Mouse (Mus musculus) kidney, embryonic 16.5 days (tissue): ENCODE data around the gene Tcaim. TPM values are rescaled to one million over a fixed set of nuclear protein-coding genes. Genes with fewer than 3 reads are reported as not detected.
A peak's percentile ranks its signal among the peaks of the same experiment; 100 is the strongest.

Experiments
- ATAC-seq: fragments of 200-750 bp; cut with Nextera tagmentation; 2 replicates; pipeline ENCODE4 v1.8.0; 2017; ENCODE audit warnings: moderate TSS enrichment; ENCODE audit not compliant: low FRiP score, low TSS enrichment
- H3K27ac ChIP-seq: fragments of 300-500 bp; sonication (generic); 2 replicates; pipeline ENCODE4 v1.5.1; 2014; ENCODE audit warnings: low read length
- H3K27me3 ChIP-seq: fragments of 300-500 bp; sonication (generic); 2 replicates; pipeline ENCODE4 v1.6.1; 2014; ENCODE audit warnings: low read length, control low read depth, mixed read lengths; ENCODE audit not compliant: insufficient read depth
- H3K36me3 ChIP-seq: fragments of 300-500 bp; sonication (generic); 2 replicates; pipeline ENCODE4 v1.6.1; 2014; ENCODE audit warnings: low read length, control low read depth, mixed read lengths; ENCODE audit not compliant: insufficient read depth
- H3K4me1 ChIP-seq: fragments of 300-500 bp; sonication (generic); 2 replicates; pipeline ENCODE4 v1.6.1; 2014; ENCODE audit warnings: low read length, control low read depth, mixed read lengths; ENCODE audit not compliant: insufficient read depth
- H3K4me2 ChIP-seq: fragments of 300-500 bp; sonication (generic); replicated peaks from 2 replicates; pipeline ENCODE4 v1.6.1; 2014; ENCODE audit warnings: low read depth, low read length
- H3K4me3 ChIP-seq: fragments of 300-500 bp; sonication (generic); 2 replicates; pipeline ENCODE4 v1.5.1; 2014; ENCODE audit warnings: mild to moderate bottlenecking, low read length
- H3K9ac ChIP-seq: fragments of 300-500 bp; sonication (generic); replicated peaks from 2 replicates; pipeline ENCODE4 v1.6.1; 2014; ENCODE audit warnings: low read length
- H3K9me3 ChIP-seq: fragments of 300-500 bp; sonication (generic); 2 replicates; pipeline ENCODE4 v1.6.1; 2016; ENCODE audit warnings: low read length, control low read depth
- WGBS: fragments of 180-500 bp; shearing (Covaris S2); extraction: QIAGEN DNeasy Blood & Tissue Kit; methylation state at CpG from one replicate; pipeline ENCODE4 v1.1.7; 2014; 5-methylcytosine and 5-hydroxymethylcytosine counted together
- polyA plus RNA-seq: library from polyadenylated mRNA; unstranded; fragments of >200 nt; fragmentation: Nextera tagmentation; extraction: Ambion mirVana; gene quantifications from 2 replicates; pipeline ENCODE4 v1.2.1, GENCODE M21; 2015

Gene Tcaim
- polyA plus RNA-seq, result 5.7 and 6.2 TPM in 2 replicates

DNA sequence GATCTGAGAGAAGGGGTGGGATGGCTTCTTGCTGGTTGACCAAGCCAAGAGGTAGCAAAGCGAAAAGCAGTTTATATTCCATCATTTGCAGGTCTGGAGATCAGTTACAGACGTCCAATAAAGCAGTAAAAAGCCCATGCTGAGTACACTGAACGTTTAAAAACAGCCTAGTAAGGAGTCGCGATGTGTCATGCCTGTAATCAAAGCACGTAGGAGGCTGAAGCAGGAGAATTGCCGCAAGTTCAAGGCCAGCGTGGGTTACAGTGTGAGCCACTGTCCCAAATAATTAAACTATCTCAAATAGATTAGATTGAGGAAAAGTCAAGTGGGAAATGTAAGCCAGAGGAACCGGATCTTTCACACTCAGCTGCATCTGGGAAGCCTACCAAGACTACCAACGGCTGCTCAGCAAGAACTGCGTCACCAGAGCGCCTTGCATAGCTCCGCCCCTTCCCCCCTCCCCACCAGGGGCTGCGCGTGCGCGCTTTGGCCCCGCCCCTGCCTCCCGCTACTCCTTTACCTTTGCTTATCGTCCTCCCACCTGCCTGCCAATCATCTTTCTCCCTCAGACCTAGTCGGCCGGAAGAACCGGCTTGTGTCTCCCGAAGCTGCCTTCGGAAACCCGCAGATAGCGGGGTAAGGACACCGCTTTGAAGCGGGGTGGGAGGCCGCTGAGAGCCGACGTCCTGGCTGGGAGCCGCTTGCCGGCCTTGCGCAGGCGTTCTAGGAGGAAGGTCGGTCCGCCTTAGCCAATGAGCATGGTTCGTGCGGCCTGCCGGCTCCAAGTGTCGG, at the start of gene Tcaim:
Gene Tcaim (plus strand): TSS at position 487 of the 792 bp plus-strand sequence.
- no peaks in the 10 kb centered on the region for H3K27me3 ChIP-seq
- peak within 1 kb of the TSS; percentile 83 for H3K9ac ChIP-seq
- 0 out of 2 replicates have a peak, but pooled peaks cover 5% of the 10 kb centered on the region for H3K36me3 ChIP-seq
- H3K27ac ChIP-seq, result peak within 1 kb of the TSS; percentile 91
- peaks cover 9% of the 10 kb centered on the region; the same call in 1 of the 2 replicates for H3K4me1 ChIP-seq
- WGBS, result 7% methylated on average over 40 of the region's 42 CpGs
- peak within 1 kb of the TSS; percentile 76 for H3K4me2 ChIP-seq
- no peaks in the 10 kb centered on the region for H3K9me3 ChIP-seq
- H3K4me3 ChIP-seq, result peak within 1 kb of the TSS; percentile 80
- peak; percentile 99 for ATAC-seq

DNA sequence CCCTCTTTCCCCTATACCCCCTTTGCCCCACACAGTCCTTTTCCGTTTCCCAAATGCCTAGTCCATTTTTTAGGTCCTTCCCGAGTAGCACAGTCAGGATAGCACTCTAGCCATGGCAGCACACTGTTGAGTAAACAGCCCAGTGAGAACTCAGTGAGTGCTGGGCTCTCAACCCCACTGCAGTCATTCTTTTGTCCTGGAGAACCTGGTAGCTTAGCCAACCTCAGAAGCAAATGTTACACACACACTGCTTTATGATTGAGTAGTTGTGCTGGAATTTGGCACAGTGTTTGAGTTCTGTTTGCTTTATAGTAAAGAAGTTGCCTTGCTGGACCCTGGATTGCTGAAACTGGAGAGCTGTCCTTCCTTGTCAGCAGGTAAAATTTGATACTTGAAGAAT, 47.7 kb upstream of the Tcaim start:
- ATAC-seq, result no peak
- Histone ChIP-seq H3K9me3 (no peaks in the 10 kb centered on the region), H3K4me2 (no peak overlapping the region), H3K4me3 (no peak overlapping the region), H3K36me3 (no peaks in the 10 kb centered on the region), H3K27ac (no peak overlapping the region), H3K4me1 (no peaks in the 10 kb centered on the region), H3K9ac (no peak overlapping the region), H3K27me3 (no peaks in the 10 kb centered on the region)
- WGBS, result 51% methylated on average over 2 of the region's 2 CpGs

DNA sequence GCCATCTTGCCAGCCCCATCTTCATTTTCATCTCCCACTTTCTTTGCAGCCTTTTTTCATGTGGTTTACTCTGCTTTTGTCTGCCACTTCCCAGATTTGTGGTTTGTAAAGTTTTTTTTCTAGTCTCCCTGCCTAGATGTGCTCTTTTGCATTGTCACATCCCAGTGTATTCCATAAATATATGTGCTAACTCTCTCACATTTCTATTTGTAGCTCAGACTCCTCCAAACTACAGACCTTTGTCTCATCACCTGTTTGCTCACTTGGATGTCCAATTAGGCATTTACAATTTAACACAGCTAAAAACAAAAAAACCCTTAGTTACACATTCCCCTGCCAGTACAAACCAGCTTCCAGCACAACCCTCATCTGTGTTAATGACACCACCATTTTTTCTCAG, 45.2 kb upstream of the Tcaim start:
- Histone ChIP-seq H3K4me1 (no peaks in the 10 kb centered on the region), H3K27ac (no peak overlapping the region), H3K27me3 (no peaks in the 10 kb centered on the region), H3K4me2 (no peak overlapping the region), H3K4me3 (no peak overlapping the region), H3K36me3 (no peaks in the 10 kb centered on the region), H3K9me3 (no peaks in the 10 kb centered on the region), H3K9ac (no peak overlapping the region)
- no peak for ATAC-seq

DNA sequence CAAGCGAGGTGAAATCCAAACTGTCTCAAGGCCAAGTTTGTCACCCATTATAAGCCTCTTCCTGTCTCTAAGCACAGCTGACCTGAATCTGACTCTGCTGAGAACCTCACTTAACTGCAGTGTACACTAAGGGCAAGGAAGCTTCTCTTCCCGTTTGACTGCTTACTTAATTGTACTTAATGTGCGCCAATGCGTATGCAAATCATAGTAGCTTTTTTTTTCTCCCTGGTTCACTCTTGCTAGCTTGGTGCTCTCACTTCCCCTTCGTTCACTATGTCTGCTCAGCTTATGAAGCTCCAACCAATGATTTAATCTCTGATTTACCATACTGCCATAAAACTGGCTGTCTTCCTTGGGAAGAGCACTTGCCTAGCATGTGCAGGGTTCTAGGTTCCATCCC, 20.1 kb upstream of the Tcaim start:
- Histone ChIP-seq H3K4me2 (no peak overlapping the region), H3K27me3 (no peaks in the 10 kb centered on the region), H3K4me1 (no peaks in the 10 kb centered on the region), H3K9me3 (no peaks in the 10 kb centered on the region), H3K9ac (no peak overlapping the region), H3K27ac (no peak overlapping the region), H3K4me3 (no peak overlapping the region), H3K36me3 (no peaks in the 10 kb centered on the region)
- no peak for ATAC-seq
- 73% methylated on average over 5 of the region's 5 CpGs for WGBS

DNA sequence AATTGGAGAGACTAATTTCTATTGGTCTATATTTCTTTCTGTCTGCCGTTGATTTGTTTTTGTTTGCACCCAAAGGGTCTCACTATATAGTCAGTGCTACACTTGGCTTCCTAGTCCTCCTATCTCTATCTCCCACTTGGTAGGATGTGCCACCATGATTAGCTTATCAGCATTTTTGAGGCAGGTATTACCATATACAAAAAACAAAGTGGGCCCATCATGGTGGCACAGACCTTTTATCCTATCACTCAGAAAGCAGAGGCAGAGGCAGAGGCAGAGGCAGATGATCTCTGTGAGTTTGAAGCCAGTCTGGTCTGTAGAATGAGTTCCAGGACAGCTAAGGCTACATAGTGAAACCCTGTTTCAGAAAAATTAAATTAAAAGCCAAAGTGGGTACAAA, 18.8 kb upstream of the Tcaim start:
- no peak overlapping the region for H3K4me3 ChIP-seq
- no peaks in the 10 kb centered on the region for H3K36me3 ChIP-seq
- no peaks in the 10 kb centered on the region for H3K27me3 ChIP-seq
- no peak overlapping the region for H3K4me2 ChIP-seq
- 86% methylated on average over 1 of the region's 1 CpGs for WGBS
- ATAC-seq, result no peak
- H3K9me3 ChIP-seq, result no peaks in the 10 kb centered on the region
- no peak overlapping the region for H3K27ac ChIP-seq
- no peaks in the 10 kb centered on the region for H3K4me1 ChIP-seq
- no peak overlapping the region for H3K9ac ChIP-seq

DNA sequence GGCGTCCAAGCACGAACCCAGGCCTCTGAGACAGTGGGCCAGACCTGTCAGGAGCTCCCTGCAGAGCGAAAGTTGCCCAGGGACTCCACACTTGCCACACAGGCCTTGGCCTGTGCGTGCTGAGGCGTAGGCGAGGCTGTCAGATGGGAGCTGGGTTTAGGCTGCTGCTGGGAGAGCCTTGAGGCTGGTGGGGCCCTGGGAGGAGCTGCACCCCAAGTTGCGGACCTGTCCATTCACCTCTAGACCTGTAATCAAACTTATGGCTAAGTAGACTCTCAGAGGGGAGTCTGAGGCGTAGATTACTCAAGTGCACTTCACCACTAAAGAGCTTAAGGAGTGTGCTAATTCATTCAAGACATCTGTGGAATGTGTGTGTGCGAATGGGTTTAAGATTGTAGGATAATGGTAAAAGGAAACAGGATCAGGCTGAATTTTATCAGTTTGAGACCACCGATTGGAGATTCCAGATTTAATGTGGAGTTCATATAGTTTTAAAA, 554 bp downstream of the Tcaim start:
- peak overlapping the region; percentile 76 for H3K4me2 ChIP-seq
- H3K27ac ChIP-seq, result peak overlapping the region; percentile 91
- WGBS, result 10% methylated on average over 10 of the region's 10 CpGs
- ATAC-seq, result no peak
- peaks cover 9% of the 10 kb centered on the region; the same call in 1 of the 2 replicates for H3K4me1 ChIP-seq
- no peaks in the 10 kb centered on the region for H3K27me3 ChIP-seq
- H3K9ac ChIP-seq, result peak overlapping the region; percentile 83
- peak overlapping the region; percentile 80 for H3K4me3 ChIP-seq
- 0 out of 2 replicates have a peak, but pooled peaks cover 5% of the 10 kb centered on the region for H3K36me3 ChIP-seq
- H3K9me3 ChIP-seq, result no peaks in the 10 kb centered on the region

DNA sequence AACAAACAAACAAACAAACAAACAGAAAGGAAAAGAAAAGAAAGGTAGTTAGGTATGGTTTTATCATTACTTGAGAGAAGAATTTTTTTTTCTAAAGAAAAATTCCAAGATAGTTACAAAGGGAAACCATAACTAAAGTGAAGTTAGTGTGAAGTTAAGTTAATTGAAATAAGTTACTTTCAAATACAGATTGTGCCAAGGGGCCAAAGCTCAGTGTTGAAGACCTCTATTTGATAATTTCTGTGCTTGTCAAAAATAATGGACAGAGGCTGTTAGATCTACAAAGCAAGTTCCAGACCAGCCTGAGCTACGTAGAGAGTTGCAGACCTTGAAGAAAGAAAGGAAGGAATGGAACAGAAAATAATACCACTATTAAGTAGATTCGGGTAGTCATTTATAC, 1.8 kb downstream of the Tcaim start:
- no peak overlapping the region for H3K4me2 ChIP-seq
- no peaks in the 10 kb centered on the region for H3K27me3 ChIP-seq
- 0 out of 2 replicates have a peak, but pooled peaks cover 5% of the 10 kb centered on the region for H3K36me3 ChIP-seq
- WGBS, result 95% methylated on average over 2 of the region's 2 CpGs
- H3K4me3 ChIP-seq, result no peak overlapping the region
- no peak for ATAC-seq
- H3K27ac ChIP-seq, result no peak overlapping the region
- no peak overlapping the region for H3K9ac ChIP-seq
- H3K9me3 ChIP-seq, result no peaks in the 10 kb centered on the region
- peaks cover 9% of the 10 kb centered on the region; the same call in 1 of the 2 replicates for H3K4me1 ChIP-seq

DNA sequence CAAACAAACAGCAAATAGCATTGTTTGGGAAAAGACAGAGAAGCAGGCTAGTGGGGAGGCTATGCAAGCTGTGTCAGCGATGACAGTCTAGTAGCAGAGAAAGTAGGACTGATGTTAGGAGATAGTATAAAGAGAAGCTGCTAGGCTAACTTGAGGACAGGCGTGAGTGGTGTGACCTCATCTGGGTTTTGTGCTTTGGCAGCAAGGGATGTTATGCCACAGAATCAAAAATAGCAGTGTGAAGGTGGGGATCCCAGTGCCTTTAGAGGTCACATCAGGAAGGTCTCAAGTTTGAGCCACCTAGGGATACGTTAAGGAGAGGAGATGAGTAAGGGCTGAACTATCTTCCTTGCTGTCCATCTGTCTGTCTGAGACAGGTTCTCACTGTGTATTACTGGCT, 4.9 kb downstream of the Tcaim start:
- H3K4me1 ChIP-seq, result peaks cover 7% of the 10 kb centered on the region; the same call in 1 of the 2 replicates
- H3K4me3 ChIP-seq, result no peak overlapping the region
- peaks cover 5% of the 10 kb centered on the region; the same call in 1 of the 2 replicates for H3K36me3 ChIP-seq
- ATAC-seq, result no peak
- no peaks in the 10 kb centered on the region for H3K9me3 ChIP-seq
- no peak overlapping the region for H3K27ac ChIP-seq
- no peak overlapping the region for H3K4me2 ChIP-seq
- WGBS, result 90% methylated on average over 3 of the region's 3 CpGs
- H3K9ac ChIP-seq, result no peak overlapping the region
- no peaks in the 10 kb centered on the region for H3K27me3 ChIP-seq

DNA sequence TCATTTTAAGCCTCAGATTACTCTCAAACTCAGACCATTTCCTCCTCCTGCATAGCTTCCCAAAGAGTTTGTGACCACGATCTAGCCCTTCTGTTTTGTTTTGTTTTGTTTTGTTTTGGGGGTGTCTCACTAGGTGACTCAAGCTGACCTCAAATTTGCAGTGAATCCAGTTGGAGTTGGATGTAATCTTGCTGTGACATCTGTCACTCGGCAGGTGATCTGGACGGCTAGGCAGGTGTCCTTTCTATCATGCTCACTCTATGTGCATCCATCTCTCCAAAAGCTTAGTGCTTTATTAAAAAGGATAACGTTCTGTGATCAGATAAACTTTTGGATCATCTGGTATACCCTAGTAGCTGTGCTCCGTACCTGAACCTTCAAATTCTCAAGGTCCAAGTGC, 7.0 kb downstream of the Tcaim start:
- no peak overlapping the region for H3K4me3 ChIP-seq
- no peak overlapping the region for H3K9ac ChIP-seq
- no peak for ATAC-seq
- no peaks in the 10 kb centered on the region for H3K27me3 ChIP-seq
- no peaks in the 10 kb centered on the region for H3K9me3 ChIP-seq
- 85% methylated on average over 5 of the region's 5 CpGs for WGBS
- H3K4me2 ChIP-seq, result no peak overlapping the region
- peaks cover 10% of the 10 kb centered on the region; the same call in 1 of the 2 replicates for H3K36me3 ChIP-seq
- H3K4me1 ChIP-seq, result no peaks in the 10 kb centered on the region
- H3K27ac ChIP-seq, result no peak overlapping the region

DNA sequence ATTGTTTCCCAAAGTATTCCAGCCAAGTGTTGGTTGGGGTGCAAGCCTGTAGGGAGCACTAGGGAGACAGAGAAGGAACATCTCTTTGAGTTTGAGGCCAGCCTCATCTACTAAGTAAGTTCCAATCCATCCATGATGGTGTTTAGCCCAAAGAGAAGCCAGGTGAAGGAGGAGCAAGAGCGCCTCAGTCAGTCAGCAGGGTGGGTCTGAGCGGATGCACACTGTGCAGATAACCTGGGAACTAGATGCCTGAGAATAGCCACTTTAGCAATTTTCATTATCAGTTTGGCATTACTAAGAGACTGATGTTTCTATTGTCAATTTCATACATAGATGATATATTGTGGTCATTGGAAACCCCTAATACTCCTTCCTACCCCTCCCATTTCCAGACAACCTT, 9.4 kb downstream of the Tcaim start:
- ATAC-seq, result no peak
- H3K4me2 ChIP-seq, result no peak overlapping the region
- no peak overlapping the region for H3K27ac ChIP-seq
- no peaks in the 10 kb centered on the region for H3K4me1 ChIP-seq
- H3K36me3 ChIP-seq, result peaks cover 8% of the 10 kb centered on the region; the same call in 1 of the 2 replicates
- H3K4me3 ChIP-seq, result no peak overlapping the region
- no peaks in the 10 kb centered on the region for H3K27me3 ChIP-seq
- WGBS, result 88% methylated on average over 2 of the region's 2 CpGs
- no peaks in the 10 kb centered on the region for H3K9me3 ChIP-seq
- no peak overlapping the region for H3K9ac ChIP-seq
